Comparison of ENCODE assay signal across 9 mouse cellular contexts in the genomic region with DNA sequence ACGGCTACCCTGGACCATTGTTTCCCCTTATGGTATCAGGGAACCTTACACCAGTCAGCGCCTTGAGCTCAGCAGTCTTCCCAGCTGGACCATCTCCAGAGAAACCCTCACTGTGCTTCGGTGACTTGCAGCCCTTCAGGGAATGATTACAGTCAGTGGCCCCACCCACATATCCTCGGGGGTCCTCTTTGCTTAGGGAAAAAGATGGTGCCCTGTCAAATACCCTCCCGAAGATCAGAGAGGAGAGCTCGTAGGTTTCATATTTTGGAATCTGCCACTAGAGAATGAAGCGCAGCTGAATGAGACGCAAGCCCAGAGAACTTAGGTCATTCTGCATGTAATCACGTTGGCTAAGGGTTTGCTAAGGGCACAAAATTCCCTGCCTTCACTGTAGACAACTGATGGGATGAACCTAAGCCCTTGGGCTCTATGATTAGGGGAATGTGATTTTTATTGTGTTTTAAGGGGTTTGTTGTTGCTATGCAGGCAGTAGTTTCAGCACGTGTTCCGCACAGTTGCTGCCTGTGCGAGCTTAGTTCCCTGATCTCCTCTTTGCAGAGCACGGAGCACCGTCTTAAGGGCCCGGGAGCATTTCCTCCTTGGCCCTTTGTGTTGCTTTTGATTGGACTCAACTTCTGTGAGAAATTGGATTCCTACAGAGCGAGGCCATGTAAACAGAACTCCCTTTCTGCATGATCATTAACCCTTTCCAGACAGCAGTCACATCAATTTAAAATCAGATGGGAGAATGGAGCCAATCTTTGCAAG. TPM values are rescaled to one million over a fixed set of nuclear protein-coding genes. Genes with fewer than 3 reads are reported as not detected.
A peak's percentile ranks its signal among the peaks of the same experiment; 100 is the strongest.
DNase-seq lines count a peak whose midpoint lies in the region; ATAC-seq and TF ChIP-seq lines count a peak whose summit lies in the region.
"Had no signal": no experiment of that assay in that cellular context is flagged by ENCODE, and none has a peak within 500 bp of the region (broad histone marks: within the 10 kb centered on the region; RNA-seq: fewer than 3 reads in every experiment).

No protein-coding gene starts in this region.

- H3K27me3 ChIP-seq in kidney, postnatal 0 days (ENCODE audit: insufficient read depth, low read length), result no peaks in the 10 kb centered on the region
- no peaks in the 10 kb centered on the region for H3K27me3 ChIP-seq in forebrain, embryonic 13.5 days
- H3K27me3 ChIP-seq in limb, embryonic 12.5 days, result peaks cover 10% of the 10 kb centered on the region; the same call in 1 of the 2 replicates

- no peaks in the 10 kb centered on the region; the same call in 1 of the 2 replicates for H3K4me1 ChIP-seq in kidney, postnatal 0 days (replicated peaks; ENCODE audit: insufficient read depth, low read length)
- peaks cover 12% of the 10 kb centered on the region for H3K4me1 ChIP-seq in forebrain, embryonic 13.5 days
- H3K4me1 ChIP-seq in limb, embryonic 12.5 days (replicated peaks), result peaks cover 59% of the 10 kb centered on the region

- H3K4me3 ChIP-seq in kidney, postnatal 0 days (replicated peaks; ENCODE audit: low read depth, low read length), result no peak overlapping the region; the same call in 1 of the 2 replicates
- H3K4me3 ChIP-seq in forebrain, embryonic 13.5 days, result 0 out of 2 replicates have a peak overlapping the region, but pooled peaks have one; percentile 2
- 0 out of 2 replicates have a peak overlapping the region, but pooled peaks have one; percentile 3 for H3K4me3 ChIP-seq in limb, embryonic 12.5 days (replicated peaks)

- peak; percentile 79; the same call in 1 of the 2 replicates for ATAC-seq in kidney, postnatal 0 days (replicated peaks; ENCODE audit: low FRiP score, low read depth)
- ATAC-seq in forebrain, embryonic 13.5 days, result no peak
- 0 out of 2 replicates have a peak, but pooled peaks have one; percentile 40 for ATAC-seq in limb, embryonic 12.5 days (ENCODE audit: insufficient number of reproducible peaks, insufficient read depth, low FRiP score, low TSS enrichment, low read depth)

- H3K4me2 ChIP-seq in kidney, postnatal 0 days (ENCODE audit: low read length), result peak overlapping the region; percentile 47
- peak overlapping the region; percentile 52 for H3K4me2 ChIP-seq in forebrain, embryonic 13.5 days
- H3K4me2 ChIP-seq in limb, embryonic 12.5 days, result peak overlapping the region; percentile 46

- no peak overlapping the region for H3K9ac ChIP-seq in kidney, postnatal 0 days (ENCODE audit: low read depth, low read length)
- no peak overlapping the region for H3K9ac ChIP-seq in forebrain, embryonic 13.5 days
- no peak overlapping the region for H3K9ac ChIP-seq in limb, embryonic 12.5 days (replicated peaks)

- no peaks in the 10 kb centered on the region for H3K36me3 ChIP-seq in kidney, postnatal 0 days (ENCODE audit: insufficient read depth, low read length)
- H3K36me3 ChIP-seq in forebrain, embryonic 13.5 days (ENCODE audit: poor library complexity, severe bottlenecking), result no peaks in the 10 kb centered on the region
- H3K36me3 ChIP-seq in limb, embryonic 12.5 days, result no peaks in the 10 kb centered on the region

- 4% methylated on average over 16 of the region's 16 CpGs for WGBS in kidney, postnatal 0 days
- WGBS in forebrain, embryonic 13.5 days, result 6% methylated on average over 16 of the region's 16 CpGs
- 5% methylated on average over 16 of the region's 16 CpGs for WGBS in limb, embryonic 12.5 days

- DNase-seq in kidney, postnatal 0 days (ENCODE audit: low spot score), result peak; percentile 76
- no peak for DNase-seq in kidney, postnatal 10 days
- DNase-seq in retina, postnatal 1 day, result peak; percentile 54
- no peak for DNase-seq in testis, postnatal 14 days (ENCODE audit: low spot score)
- no peak for DNase-seq in adipocyte (ENCODE audit: low spot score)
- DNase-seq in layer of hippocampus, adult 9-10 months (ENCODE audit: low spot score), result no peak
- DNase-seq: kidney, adult 18-20 months had no signal

- H3K9me3 ChIP-seq in kidney, postnatal 0 days (replicated peaks; ENCODE audit: low read length), result no peaks in the 10 kb centered on the region
- no peaks in the 10 kb centered on the region for H3K9me3 ChIP-seq in forebrain, embryonic 13.5 days (replicated peaks)
- no peaks in the 10 kb centered on the region for H3K9me3 ChIP-seq in limb, embryonic 12.5 days

- no peak overlapping the region for H3K27ac ChIP-seq in kidney, postnatal 0 days
- no peak overlapping the region for H3K27ac ChIP-seq in forebrain, embryonic 13.5 days
- peak overlapping the region; percentile 59; the same call in 1 of the 2 replicates for H3K27ac ChIP-seq in limb, embryonic 12.5 days

- no peak for TF ChIP-seq CTCF in kidney, postnatal 0 days (IDR thresholded peaks at IDR 0.05; ENCODE audit: low read depth)

RNA-seq across cellular contexts. Expression of a gene that starts 21.7 kb away (rescaled TPM):
- polyA plus RNA-seq in kidney, postnatal 0 days (2015; fragmentation: Nextera tagmentation; extraction: Ambion mirVana), result 19.5 and 21.4 TPM in 2 replicates
- 30.6 and 33.6 TPM in 2 replicates for polyA plus RNA-seq in forebrain, embryonic 13.5 days (2015; fragmentation: Nextera tagmentation; extraction: Ambion mirVana)
- polyA plus RNA-seq in limb, embryonic 12.5 days (2016; fragmentation: Nextera tagmentation; extraction: Ambion mirVana), result 34.1 and 37.3 TPM in 2 replicates

Comparison
In these comparisons a context has a peak if more than half of its experiments do, and no peak if none do; other contexts are left out.
1. DNase-seq: peak in kidney, postnatal 0 days (single experiment) and retina, postnatal 1 day (single experiment); none in kidney, postnatal 10 days (single experiment), testis, postnatal 14 days (single experiment), adipocyte (single experiment) and layer of hippocampus, adult 9-10 months (single experiment).
2. Peak in every context shown above with its lines, with median percentiles within 50 percentile points of each other: H3K4me2 ChIP-seq.